Mouse (Mus musculus) neural tube, embryonic 10.5 days (tissue): Measurements from ENCODE around the gene Gm10160.

Experiments used
- DNase-seq: peaks from one replicate; pipeline ENCODE4 v3.0.0-alpha.2; 2017; ENCODE audit warnings: low spot score; ENCODE audit errors: extremely low spot score

Gm10160 gene

DNA sequence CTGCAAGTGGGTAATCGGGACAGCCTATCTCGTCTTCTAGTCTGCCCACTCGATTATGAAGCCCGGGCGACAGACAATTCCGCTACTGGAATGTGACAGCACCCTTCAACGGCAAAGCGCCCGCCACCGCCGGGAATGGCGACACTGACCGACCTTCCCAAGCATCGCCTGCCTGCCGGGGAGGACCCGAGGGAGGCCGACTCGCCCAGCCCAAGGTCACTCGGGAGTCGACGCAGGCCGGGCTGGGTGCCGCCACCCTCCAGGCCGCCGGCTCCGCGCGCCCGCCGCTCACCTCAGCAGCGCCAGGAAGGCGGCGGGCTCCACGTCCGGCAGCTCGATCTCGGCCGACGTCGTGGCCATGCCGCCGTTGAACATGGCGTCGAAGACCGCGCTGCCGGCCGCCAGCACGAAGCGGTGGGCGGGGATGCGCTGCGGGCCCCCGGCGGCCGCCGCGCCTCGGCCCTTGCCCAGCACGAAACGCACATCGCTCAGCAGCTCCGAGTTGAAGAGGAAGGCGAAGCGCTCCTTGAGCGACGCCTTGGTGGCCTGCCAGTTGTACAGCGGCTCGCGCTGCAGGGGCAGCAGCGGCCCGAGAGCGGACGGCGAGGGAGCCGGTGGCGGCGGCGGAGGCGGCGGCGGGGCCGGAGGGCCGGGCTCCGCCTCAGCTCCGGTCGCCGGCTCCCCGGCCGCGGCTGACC is 26.8 kb downstream of the Gm10160 start:
- DNase-seq = peak; percentile 72

GRCm38 (mm10) chr7:81827806-81828667 is 27.6 kb downstream of the Gm10160 start:
- peak; percentile 22 for DNase-seq

DNA sequence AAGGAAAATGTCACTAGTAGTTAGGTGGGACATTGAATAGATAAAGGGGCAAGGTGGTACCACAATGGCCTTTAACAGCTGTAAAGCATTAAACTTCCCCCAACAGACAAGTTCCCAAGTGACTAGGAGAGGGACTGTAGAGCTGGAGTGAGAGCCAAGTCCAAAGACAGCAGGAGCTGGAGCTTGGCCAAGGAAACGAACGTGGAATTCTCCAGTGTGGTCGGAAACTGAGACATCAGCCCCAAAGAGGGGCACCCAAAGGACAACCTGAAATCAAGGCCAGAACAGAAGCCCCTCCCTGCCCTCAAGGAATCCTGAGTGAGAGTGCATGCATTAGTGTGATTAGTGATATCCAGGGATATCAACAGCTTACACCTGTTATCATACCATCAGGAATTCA is 30.2 kb downstream of the Gm10160 start:
- DNase-seq = no peak

DNA sequence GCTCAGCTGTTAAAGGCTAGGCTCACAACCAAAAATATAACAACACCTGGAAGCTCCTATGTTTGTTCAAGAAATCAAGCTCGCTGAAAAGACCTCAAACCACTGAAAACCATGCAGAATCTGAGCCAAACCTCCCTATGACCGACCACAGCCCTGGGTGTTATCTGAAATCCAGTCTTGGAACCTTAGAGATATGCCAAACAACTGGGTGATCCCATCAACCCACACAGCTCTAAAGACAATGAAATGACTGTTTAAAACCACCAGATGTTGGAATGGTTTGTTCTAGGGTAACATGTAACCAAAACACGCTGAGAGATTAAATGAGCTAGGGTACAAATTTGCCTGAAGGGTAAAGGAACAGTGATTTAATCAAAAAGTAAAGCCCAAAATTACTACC is 30.7 kb downstream of the Gm10160 start:
- DNase-seq = no peak

DNA sequence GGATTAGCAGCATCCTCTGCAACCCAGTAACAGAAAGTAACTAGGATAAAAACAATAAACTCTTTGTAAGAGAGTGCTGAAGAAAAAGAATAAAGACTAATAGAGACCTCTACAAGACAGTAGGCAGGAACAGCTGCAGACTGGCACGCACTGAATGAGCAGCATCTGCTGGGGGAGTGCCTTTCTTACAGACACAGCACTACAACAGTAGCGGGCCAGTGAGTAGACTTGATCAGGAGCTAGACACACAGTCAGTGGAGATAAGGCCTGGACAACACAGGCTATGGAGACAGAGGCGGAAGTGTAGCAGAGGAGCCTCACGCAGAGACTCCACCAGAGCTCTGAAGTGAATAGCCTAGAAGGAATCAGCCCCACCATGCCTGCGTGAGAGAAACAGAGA is 49.5 kb downstream of the Gm10160 start:
- no peak for DNase-seq
